Mouse (Mus musculus) lung, adult 2 months (tissue): ENCODE measurements around the gene Dapk3.
"Not testable (repeated sequence)": the region's sequence is repeated elsewhere in the genome, so short reads cannot be mapped to it uniquely, and the experiment has no call there.

Experiments used
- CTCF ChIP-seq: fragments of 200-500 bp; IDR thresholded peaks from 2 replicates; pipeline ENCODE4 v1.5.1; 2011; ENCODE audit warnings: mild to moderate bottlenecking, low read length, control low read depth; ENCODE audit not compliant: insufficient read depth
- POLR2A ChIP-seq: fragments of 200-500 bp; IDR thresholded peaks from 2 replicates; pipeline ENCODE4 v1.6.1; 2011; ENCODE audit warnings: low read depth, mild to moderate bottlenecking, control low read depth, low read length, borderline replicate concordance; ENCODE audit errors: extremely low read depth

- TF ChIP-seq POLR2A, result not testable (repeated sequence)
- TF ChIP-seq CTCF, result peak; percentile 71
These were observed 34.5 kb downstream of the Dapk3 start for GRCm38 (mm10) chr10:81217267-81217666.
